Mouse (Mus musculus): ENCODE measurements around the gene Fibp.
A peak's percentile ranks its signal among the peaks of the same experiment; 100 is the strongest.
"Not testable (repeated sequence)": the region's sequence is repeated elsewhere in the genome, so short reads cannot be mapped to it uniquely, and the experiment has no call there.

Fibp gene

DNA sequence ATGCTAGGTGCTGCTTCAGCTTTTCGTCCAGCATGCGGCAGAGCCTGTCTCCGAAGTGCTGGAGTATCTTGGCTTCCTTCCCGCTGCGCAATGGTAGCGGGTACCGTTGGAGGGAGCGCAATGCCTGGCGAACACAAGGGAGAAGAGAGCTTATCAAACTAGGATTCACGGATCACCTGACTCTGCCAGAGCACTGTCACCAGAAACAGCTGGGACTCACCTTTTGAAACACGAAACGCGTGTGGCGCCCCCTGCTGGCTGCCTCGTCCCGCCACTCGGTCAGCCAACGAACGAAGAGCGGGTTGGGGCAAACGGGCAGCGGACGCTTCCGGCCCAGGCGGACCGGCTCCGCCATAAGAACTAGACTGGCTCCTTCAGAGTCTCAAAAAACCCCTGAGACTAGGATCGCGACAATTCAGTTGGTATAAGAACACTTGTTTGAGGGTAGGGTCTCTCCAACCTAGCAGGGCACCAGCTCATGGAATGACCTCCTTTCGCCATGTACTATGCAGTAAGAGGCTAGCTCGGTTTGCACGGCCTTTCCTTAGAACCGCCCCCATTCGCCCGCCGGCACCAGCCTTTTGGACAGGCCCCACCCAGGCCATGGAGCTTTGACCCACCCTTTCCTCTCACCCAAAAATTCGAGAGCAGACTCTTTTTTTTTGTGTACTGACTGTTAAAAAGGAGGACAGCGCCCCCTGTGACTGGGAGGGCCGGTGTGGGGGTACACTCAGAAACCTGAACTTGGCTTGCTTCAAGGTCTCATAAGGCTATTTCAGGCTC, 27.5 kb downstream of the Fibp start, which contains the start of gene Mus81:
Gene Mus81 (minus strand): TSS at position 635 of the 783 bp plus-strand sequence.
- peak; percentile 94 to 95 for DNase-seq (ENCODE audit: low spot score in 2 of 2)

DNA sequence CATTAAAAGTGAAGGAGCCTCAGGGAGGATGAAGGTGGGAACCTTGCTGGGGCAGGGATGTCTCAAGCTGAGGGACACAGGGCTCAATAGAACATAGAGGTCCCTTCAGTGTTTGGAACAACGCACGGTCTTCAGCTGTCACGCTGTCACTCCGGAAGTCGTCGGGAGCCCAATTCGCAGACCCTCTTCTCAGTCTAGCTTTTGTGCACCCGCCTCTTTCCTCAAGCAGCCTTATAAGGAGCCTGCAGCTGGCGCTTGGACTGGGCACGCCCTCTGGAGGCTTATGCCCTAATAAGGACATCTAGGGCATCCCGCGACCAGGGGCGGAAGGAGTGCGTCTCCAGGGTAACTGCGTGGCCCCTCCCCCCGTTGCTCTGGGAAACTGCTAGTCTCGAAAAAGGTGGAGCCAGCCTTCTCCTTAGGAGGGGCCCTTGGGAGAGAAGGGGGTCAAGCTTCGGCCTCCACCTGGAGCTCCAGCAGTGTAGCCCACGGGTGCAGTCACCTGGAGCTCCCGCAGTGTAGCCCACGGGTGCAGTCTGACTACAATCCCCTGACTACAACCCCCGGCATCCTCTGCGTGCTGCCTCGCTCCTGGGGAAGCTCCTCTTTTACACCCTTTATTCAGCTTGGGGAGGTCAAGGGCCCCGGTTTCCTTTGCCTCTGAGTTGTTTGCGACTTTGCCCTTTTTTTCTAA, 28.6 kb downstream of the Fibp start:
- peak; percentile 96 to 97 for DNase-seq (ENCODE audit: low spot score in 2 of 2)

DNA sequence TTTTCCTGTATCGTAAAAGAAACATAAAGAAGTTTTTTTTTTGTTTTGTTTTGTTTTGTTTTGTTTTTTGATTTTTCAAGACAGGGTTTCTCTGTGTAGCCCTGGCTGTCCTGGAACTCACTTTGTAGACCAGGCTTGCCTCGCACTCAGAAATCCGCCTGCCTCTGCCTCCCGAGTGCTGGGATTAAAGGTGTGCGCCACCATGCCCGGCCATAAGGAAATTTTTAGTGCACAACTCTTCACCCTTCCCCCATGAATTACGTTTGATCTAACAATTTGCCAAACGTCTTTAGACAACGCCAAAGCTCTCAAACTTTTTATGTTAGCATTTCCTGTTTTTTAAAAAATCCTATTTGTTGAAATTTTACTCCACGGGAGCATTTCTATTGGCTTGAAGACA, 29.3 kb downstream of the Fibp start:
- DNase-seq (ENCODE audit: low spot score in 2 of 2), result not testable (repeated sequence)

DNA sequence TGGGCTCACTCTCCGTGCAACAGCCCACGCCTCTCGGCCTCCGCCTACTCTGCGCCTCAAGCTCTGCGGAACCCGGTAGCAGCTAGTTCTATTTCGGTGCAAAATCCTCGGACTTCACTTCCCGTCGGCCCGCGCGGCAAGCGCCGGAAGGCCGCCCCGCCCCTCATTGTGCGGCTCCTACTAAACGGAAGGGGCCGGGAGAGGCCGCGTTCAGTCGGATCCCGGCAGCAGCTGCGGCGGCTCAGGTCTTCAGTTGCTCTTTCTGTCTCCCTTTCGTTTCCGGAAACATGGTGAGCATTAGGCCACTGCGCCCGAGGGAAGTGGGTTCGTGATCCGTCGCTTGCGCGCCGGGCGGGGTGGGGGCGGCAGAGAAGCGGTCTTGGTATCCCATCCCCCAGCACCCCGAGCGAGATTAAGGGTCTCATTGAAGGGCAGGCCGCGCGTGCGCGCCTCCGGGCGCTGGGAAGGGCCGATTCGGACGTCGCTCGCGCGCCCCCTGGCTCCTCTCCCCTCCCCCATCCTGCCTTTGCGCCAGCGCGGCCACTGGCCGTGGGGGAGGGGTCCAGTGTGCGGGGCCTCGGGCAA, 30.0 kb downstream of the Fibp start, which contains the start of gene Cfl1:
Gene Cfl1 (plus strand): TSS at position 143 of the 585 bp plus-strand sequence.
- DNase-seq (ENCODE audit: low spot score in 2 of 2), result peak; percentile 92 to 93

DNA sequence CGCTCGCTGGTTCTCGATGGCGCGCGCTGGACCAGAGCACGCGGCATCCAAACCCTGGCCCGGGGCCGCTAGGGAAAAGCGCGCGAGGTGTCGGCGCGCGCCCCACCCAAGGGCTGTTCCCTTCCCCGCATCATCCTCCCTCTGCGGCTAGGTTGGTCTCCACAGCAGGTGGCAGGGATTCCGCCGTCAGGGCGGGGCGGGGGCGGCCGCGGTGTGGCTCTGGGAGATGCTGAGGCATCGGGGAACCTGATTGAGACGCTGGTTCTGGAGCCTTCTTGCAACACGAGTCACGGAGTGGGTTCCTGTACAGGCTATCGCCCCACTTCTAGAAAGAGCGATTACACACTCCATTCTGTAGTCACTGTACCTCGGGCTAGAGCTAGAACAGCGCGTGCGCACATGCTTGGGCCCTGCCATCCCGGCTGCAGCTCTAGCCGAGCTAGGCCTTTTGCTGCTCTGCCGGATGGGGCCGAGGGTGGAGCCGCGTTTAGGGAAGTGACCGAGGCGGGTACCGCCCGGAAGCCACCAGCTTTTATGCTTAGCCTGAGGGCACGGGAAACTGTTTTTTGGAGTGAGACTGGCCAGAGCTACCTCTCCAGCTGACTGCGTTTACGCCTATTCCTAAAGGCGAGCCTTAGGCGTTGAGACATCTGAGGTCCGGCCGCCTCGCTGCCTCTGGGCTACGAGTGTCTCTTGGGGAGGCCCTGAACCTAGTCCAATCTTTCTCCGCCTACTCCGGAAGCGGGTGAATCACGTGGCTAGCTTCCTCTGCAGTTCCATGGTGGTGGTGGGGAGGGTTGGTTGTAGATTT, 30.7 kb downstream of the Fibp start:
- peak; percentile 78 to 79 for DNase-seq (ENCODE audit: low spot score in 2 of 2)

DNA sequence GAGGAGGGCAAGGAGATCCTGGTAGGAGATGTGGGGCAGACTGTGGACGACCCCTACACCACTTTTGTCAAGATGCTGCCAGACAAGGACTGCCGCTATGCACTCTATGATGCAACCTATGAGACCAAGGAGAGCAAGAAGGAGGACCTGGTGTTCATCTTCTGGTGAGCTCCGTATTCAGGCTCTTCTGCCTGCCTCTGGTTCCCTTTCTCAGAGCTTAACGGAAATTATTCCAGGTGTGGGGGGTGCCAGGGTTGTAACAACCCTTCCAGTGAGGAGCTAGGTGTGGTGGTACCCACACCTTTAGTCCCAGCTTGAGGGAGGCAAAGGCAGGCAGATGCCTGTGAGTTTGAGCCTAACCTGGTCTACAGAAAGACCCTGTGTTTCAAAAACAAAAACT, 32.2 kb downstream of the Fibp start:
- no peak for DNase-seq (ENCODE audit: low spot score in 2 of 2)

DNA sequence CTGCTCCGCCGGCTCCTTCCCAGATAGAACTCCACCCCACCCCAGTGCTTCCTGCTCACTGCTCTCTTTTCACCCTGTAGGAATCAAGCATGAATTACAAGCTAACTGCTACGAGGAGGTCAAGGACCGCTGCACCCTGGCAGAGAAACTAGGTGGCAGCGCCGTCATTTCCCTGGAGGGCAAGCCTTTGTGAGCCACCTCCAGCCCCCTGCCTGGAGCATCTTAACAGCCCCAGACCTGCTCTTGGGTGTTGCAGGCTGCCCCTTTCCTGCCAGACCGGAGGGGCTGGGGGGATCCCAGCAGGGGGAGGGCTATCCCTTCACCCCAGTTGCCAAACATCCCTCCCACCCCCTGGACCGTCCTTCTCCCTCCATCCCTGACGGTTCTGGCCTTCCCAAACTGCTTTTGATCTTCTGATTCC, 32.9 kb downstream of the Fibp start:
- DNase-seq (ENCODE audit: low spot score in 2 of 2), result not testable (repeated sequence)

DNA sequence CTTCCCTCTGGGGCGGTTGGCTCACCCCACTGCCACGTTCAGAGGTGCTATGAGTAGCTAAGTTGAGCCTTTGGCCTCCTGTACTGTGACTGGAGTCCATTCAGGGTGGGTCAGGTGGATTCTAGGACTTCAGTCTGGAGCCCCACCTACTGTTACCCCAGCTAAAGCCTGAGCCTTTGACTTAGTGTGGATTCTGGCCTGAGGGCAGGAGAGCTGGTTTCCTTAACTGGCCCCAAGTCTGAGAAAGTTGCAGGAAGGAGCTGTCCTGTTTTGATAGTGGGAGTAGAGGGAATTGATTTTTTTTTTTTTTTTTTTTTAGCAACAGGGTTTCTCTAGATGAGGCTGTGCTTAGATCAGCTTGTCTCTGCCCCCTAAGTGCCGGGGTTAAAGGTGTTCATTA, 33.9 kb downstream of the Fibp start:
- no peak for DNase-seq (ENCODE audit: low spot score in 2 of 2)

DNA sequence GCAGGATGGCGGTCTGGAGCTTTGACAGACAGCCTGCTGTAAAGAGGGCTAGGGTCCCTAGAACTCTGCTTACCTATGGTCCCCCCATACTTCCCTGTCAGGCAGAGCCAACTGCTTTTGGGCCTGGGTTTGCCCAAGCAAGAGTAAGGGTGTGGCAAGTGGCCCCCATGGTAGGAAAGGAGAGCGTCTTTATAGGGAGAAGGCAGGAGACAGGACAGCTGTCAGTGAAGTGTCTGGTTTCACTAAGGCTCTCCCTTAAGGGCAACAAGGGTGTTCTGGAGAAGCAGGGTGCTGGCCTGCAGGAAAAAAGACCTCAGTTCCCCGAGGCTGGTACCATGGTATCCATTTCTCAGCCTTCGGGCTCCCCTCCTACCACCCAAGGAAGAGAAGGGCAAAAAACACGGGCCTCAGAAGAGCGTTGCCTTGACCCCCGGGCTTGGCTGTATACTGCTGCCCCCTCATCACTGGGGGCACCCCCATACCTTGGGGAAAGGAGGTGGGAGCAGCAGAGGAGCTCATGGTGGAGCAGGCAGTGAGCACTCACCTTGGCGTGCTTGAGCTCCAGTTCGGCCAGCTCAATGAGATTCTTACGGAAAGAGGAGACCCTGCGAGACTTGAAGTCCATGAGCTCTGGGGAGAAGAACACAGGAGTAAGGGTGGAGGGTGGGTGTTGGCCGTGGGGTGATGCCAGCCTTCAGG, 35.1 kb downstream of the Fibp start:
- DNase-seq (ENCODE audit: low spot score in 2 of 2), result no peak

DNA sequence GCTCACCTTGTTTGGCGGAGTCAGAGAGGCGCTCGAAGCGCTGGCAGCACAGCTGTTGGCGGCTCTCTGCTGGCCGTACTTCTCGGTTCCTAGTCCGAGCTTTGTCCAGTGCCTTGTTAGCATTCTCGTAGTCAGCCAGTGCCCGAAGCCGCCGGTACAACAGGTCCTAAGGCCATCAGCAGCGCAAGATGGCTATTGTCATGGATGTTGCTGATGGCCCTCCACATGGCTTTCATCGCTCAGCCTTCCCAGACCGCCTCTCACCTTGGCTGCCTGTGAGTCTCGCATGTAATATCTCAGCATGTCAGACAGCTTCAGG, 35.6 kb downstream of the Fibp start:
- no peak for DNase-seq (ENCODE audit: low spot score in 2 of 2)

DNA sequence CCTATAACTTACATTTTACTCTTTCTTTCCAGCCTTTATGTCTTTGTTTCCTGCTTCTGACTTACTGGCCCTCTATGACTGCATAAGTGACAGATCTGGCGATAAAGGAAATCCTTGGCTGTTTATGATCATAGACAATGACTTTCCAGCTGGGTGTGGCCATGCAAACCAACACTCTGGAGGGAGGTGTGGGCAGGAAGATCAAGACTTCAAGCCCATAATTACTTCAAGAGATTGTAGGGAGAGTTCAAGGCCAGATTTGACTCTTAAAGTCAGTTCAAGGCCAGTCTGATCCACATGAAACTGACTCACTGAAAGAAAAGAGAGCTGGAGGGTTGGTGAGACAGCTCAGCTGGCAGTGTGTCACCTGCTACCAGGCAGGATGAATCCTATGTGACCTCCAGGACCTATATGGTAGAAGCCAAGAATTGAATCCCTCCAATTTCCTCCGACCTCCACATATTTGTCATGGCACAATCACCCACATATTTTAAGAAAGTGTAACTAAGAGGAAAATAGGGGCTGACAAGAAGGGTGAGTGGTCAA, 40.0 kb downstream of the Fibp start:
- DNase-seq (ENCODE audit: low spot score in 2 of 2), result no peak

DNA sequence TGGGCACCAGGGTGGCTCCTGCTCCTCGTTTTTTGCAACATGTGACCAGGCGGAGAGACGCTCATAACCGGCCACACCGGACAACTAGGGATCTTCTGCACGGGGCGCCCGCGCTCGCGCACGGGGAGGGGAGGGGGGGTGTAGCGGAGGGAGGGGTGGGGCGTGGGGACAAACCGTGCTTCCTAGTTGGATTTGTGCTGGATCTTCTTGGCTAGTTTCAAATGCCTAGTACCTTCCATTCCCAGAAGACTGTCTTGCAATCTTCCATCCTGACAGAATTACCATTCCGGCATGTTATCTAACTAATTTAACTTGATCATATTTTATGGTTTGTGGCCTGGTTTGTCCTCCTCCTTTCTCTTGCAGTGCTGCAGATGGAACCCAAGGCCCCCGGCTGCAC, 43.3 kb downstream of the Fibp start, which contains the start of gene 1700020D05Rik:
Gene 1700020D05Rik (minus strand): TSS at position 101 of the 400 bp plus-strand sequence.
- no peak for DNase-seq (ENCODE audit: low spot score in 2 of 2)

DNA sequence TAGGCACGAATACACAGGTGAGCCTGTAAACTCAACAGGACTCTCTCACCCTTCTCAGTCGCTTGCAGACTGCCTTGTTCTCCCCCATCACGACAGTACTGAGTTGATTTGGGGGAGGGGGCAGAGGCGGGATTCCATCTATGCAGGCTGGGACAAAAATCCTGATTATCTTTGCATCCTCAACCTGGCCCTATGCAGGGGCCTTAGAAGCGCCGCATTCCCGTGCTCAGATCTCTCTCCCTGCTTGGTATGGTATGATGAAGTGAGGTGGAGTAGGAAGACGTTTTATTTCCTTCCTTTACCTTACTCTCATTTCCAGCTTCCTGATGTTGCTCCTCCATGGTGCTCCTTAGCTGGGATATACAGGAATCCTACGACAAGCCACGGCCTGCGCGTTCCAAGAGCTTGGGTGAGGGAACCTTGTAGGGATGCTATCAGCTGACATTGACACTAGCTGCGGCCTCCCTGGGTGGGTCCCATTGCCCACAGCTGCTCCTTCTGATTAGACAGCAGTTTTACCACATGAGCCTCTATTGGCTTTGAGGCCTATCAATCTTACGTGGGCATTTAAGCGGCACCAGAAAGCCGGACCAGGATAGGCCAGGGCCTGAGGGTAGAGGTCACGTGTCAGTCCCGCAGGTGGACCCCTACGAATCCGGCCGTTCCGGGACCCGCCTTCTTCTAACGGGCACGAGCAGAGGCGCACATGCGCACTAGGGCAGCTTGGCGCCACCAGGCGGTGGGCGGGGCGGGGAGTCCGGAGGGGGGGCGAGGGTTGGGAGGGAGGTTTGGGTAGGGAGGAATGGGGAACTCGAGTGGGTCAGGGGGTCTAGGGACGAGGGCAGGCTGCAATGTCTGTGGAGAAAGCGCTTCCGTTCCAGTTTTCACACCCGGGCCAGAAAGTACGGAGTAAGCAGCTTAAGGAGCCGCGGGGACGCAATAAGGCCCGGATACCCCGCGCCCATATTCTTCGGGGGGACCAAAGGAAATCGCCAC, 49.9 kb downstream of the Fibp start, which contains the start of gene Snx32:
Gene Snx32 (minus strand): TSS at position 508 of the 996 bp plus-strand sequence.
- peak; percentile 94 to 95 for DNase-seq (ENCODE audit: low spot score in 2 of 2)

DNA sequence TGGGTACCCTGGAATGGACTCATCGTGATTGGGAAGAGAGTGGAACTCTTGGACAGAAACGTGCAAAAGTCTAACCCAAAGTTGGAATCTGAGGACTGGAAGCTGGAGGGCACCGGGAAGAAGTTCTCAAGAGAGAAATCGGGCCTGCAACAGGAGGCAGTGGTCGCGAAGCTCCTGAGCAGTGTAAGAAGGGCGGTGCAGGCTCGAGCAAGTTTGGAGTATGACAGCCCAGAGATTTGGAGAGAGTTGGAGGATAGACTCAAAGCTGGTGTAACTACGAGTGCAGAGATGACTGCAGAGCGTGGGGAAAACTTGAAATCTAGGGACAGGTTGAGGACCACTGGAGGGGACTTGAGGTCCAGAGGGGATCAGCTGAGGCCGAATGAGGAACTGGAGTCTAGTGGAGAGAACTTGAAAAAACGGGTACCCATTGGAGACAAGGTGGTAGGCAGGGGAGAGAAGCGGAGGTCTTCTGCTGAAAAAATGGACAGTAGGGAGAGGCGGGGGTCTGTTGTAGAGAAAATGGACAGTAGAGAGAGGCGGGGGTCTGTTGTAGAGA, 50.7 kb downstream of the Fibp start:
- DNase-seq (ENCODE audit: low spot score in 2 of 2), result no peak

DNA sequence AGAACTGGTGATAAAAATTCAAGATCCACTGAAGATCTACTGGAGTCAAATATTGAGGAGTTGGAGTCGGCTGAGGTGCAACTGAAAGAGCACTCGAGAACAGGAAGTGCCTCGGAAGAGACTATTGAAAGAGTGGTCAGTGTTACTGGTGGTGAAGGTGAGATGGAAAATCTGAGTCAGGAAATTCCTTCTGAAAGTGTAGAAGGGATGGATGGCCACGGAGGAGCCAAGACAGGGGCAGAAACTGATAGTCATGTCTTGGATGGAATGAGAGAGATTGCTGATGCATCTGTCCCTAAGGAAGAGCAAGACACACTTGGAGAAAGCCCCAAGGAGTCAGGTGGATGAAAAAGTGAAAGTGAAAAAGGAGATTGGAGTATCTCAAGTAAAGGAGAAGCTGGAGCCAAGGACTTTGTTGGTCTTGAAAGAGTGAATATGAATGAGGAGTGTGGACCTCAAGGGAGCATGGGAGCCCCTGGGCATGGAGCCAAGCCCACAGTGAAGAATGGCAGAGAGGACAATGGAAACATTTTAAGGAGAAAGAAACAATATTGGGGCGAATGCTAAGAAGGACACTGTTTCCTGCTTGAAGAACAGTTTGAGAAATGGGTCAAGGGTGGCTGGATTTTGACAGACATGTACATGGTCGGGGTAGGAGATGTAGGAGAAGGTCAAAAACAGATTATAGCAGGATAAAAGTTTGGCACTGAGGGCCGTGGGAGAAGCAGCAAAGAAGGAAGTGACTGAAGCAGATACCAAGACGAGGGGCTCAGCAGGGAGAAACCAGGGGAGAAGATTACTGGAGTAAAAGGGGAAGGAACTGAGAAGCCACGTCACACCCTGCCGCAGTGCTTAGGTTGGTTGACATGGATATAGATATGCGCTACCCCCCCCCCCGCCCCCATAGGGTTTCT, 51.9 kb downstream of the Fibp start:
- no peak for DNase-seq (ENCODE audit: low spot score in 2 of 2)

DNA sequence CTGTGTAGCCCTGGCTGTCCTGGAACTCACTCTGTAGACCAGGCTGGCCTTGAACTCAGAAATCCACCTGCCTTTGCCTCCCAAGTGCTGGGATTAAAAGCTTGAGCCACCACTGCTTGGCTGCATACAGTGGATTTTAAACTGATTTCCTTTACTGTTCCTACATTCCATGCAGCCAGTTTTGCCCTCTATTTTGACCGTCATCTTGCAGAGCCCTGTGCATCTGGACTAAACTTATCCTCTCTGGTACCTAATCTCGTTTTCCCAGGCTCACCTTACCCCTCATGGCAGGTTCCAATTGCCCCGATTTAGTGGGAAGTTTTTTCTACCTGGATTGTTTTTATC, 52.6 kb downstream of the Fibp start:
- DNase-seq (ENCODE audit: low spot score in 2 of 2), result no peak
